Mouse (Mus musculus) liver, postnatal 0 days (tissue): Measurements from ENCODE around the gene Akap12.

Experiments
- CTCF ChIP-seq: sonication (generic); IDR thresholded peaks from 2 replicates; pipeline ENCODE4 v1.5.1; 2016; ENCODE audit warnings: antibody characterized with exemption, low read depth
- EP300 ChIP-seq: IDR thresholded peaks from 2 replicates; pipeline ENCODE4 v1.6.1; 2016; ENCODE audit warnings: antibody characterized with exemption, low read depth, mild to moderate bottlenecking

- TF ChIP-seq CTCF (no peak), EP300 (no peak)
Measured at GRCm38 (mm10) chr10:4338863-4339461, 72.8 kb downstream of the Akap12 start.
